Mouse (Mus musculus): ENCODE data around the gene Ell.
"Not testable (repeated sequence)": the region's sequence is repeated elsewhere in the genome, so short reads cannot be mapped to it uniquely, and the experiment has no call there.

Gene Ell

GRCm38 (mm10) chr8:70507027-70507393, 32.2 kb upstream of the Ell start:
- no peak for DNase-seq

GRCm38 (mm10) chr8:70509281-70509952, 29.8 kb upstream of the Ell start:
- DNase-seq = no peak

- DNase-seq = peak; percentile 97
Observed at GRCm38 (mm10) chr8:70510228-70510915, 28.9 kb upstream of the Ell start, which contains the start of gene Uba52. TSS of gene Uba52 (minus strand) at chr8:70510801.

GRCm38 (mm10) chr8:70511174-70511573, 28.1 kb upstream of the Ell start:
- not testable (repeated sequence) for DNase-seq

GRCm38 (mm10) chr8:70511770-70512169, 27.5 kb upstream of the Ell start:
- no peak for DNase-seq

GRCm38 (mm10) chr8:70512253-70512903, 26.9 kb upstream of the Ell start:
- DNase-seq = no peak

GRCm38 (mm10) chr8:70513441-70513840, 25.8 kb upstream of the Ell start:
- DNase-seq = no peak

GRCm38 (mm10) chr8:70517940-70518643, 21.2 kb upstream of the Ell start:
- DNase-seq = no peak

- no peak for DNase-seq
Observed at GRCm38 (mm10) chr8:70519043-70519442, 20.2 kb upstream of the Ell start.

GRCm38 (mm10) chr8:70519606-70520005, 19.7 kb upstream of the Ell start:
- DNase-seq = no peak

GRCm38 (mm10) chr8:70522592-70523403, 16.5 kb upstream of the Ell start:
- peak; percentile 96 for DNase-seq

- DNase-seq = no peak
Observed at GRCm38 (mm10) chr8:70527111-70527511, 12.1 kb upstream of the Ell start.

GRCm38 (mm10) chr8:70527512-70528181, 11.6 kb upstream of the Ell start, which contains the start of the genes Fkbp8 and Kxd1:
TSS of gene Fkbp8 (plus strand) at chr8:70527724.
TSS of gene Kxd1 (minus strand) at chr8:70527956.
- peak; percentile 96 for DNase-seq

GRCm38 (mm10) chr8:70528182-70528797, 11.0 kb upstream of the Ell start:
- DNase-seq = peak in 1 of 2 experiments; percentile 15

GRCm38 (mm10) chr8:70529299-70529698, 10.0 kb upstream of the Ell start:
- DNase-seq = no peak

- no peak for DNase-seq
Observed at GRCm38 (mm10) chr8:70529741-70530161, 9.5 kb upstream of the Ell start.

- DNase-seq = peak in 1 of 2 experiments; percentile 28
Observed at GRCm38 (mm10) chr8:70530314-70530713, 8.9 kb upstream of the Ell start.

GRCm38 (mm10) chr8:70534281-70534680, 5.0 kb upstream of the Ell start:
- no peak for DNase-seq

- DNase-seq = no peak
Observed at GRCm38 (mm10) chr8:70535221-70535620, 4.0 kb upstream of the Ell start.

GRCm38 (mm10) chr8:70535701-70536100, 3.6 kb upstream of the Ell start:
- DNase-seq = no peak

- peak; percentile 45 to 48 for DNase-seq
Observed at GRCm38 (mm10) chr8:70538024-70538579, 1.2 kb upstream of the Ell start.
